ENCODE assay signal across 15 mouse cellular contexts in the genomic region with DNA sequence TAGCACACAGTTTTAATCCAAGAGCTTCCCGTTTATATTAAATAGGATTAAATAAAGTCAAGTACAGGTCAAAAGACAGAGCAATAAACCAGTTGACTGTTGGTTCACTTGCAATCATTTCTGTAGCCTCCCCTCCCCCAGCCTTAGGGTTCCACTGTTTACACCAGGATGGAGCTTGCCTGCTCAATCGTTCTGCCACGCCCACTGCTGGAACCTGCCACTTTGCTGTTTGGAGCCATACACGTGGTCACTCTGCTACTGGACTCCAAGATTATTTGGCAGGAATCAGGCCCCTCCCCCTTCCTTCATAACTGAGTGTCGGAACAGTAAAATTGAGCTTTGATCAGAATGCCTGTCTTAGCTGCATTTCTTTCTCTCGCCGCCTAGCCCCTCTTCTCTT. TPM values are rescaled to one million over a fixed set of nuclear protein-coding genes. Genes with fewer than 3 reads are reported as not detected.
DNase-seq lines count a peak whose midpoint lies in the region; ATAC-seq and TF ChIP-seq lines count a peak whose summit lies in the region.
"Not testable (repeated sequence)": the region's sequence is repeated elsewhere in the genome, so short reads cannot be mapped to it uniquely, and the experiment has no call there.
"Had no signal": no experiment of that assay in that cellular context is flagged by ENCODE, and none has a peak within 500 bp of the region (broad histone marks: within the 10 kb centered on the region; RNA-seq: fewer than 3 reads in every experiment).

No protein-coding gene starts in this region.

- not testable (repeated sequence) for H3K9me3 ChIP-seq in stomach, postnatal 0 days (ENCODE audit: control insufficient read depth, low read length)

- not testable (repeated sequence) for H3K36me3 ChIP-seq in liver, adult 2 months (ENCODE audit: control insufficient read depth, insufficient read depth, low read length); stomach, postnatal 0 days (ENCODE audit: control insufficient read depth, insufficient read depth, low read length)

- not testable (repeated sequence) for TF ChIP-seq POLR2A in liver, adult 2 months (IDR thresholded peaks at IDR 0.05; ENCODE audit: extremely low read depth, insufficient read depth, low read length)

- H3K27ac ChIP-seq in liver, adult 2 months (replicated peaks; ENCODE audit: insufficient read depth, low read depth, low read length); stomach, postnatal 0 days (replicated peaks): not testable (repeated sequence)

- H3K79me2 ChIP-seq in liver, adult 2 months (ENCODE audit: control insufficient read depth, insufficient read depth, low read length), result not testable (repeated sequence)

- 21% methylated on average over 7 of the region's 7 CpGs for WGBS in liver, adult 2 months
- 19% methylated on average over 5 of the region's 7 CpGs for WGBS in stomach, postnatal 0 days

- TF ChIP-seq EP300 in stomach, postnatal 0 days (optimal IDR thresholded peaks at IDR 0.05), result not testable (repeated sequence)

- not testable (repeated sequence) for TF ChIP-seq CTCF in liver, adult 2 months (IDR thresholded peaks at IDR 0.05; ENCODE audit: low read depth, low read length); stomach, postnatal 0 days (IDR thresholded peaks at IDR 0.05; ENCODE audit: low read depth)

- peak; percentile 10 for DNase-seq in adrenal gland, adult 2 months
- peak; percentile 85 for DNase-seq in heart, adult 11 months
- peak; percentile 19 to 30 for DNase-seq in kidney, adult 8-10 months
- DNase-seq in liver, adult 2 months (ENCODE audit: extremely low read depth, low read depth, low spot score), result peak; percentile 79
- DNase-seq in lung, postnatal 14 days, result peak; percentile 3
- DNase-seq in stomach, postnatal 0 days (ENCODE audit: low spot score), result peak; percentile 18

- not testable (repeated sequence) for ATAC-seq in stomach, postnatal 0 days (ENCODE audit: low FRiP score, low TSS enrichment)

- H3K4me2 ChIP-seq in stomach, postnatal 0 days (replicated peaks; ENCODE audit: low read depth), result not testable (repeated sequence)

- not testable (repeated sequence) for H3K27me3 ChIP-seq in liver, adult 2 months (ENCODE audit: control insufficient read depth, insufficient read depth, low read length); stomach, postnatal 0 days (ENCODE audit: control insufficient read depth, insufficient read depth, low read length)

- not testable (repeated sequence) for H3K9ac ChIP-seq in liver, adult 2 months (ENCODE audit: low read depth, low read length); stomach, postnatal 0 days (ENCODE audit: low read length)

- not testable (repeated sequence) for H3K4me1 ChIP-seq in liver, adult 2 months (ENCODE audit: control insufficient read depth, insufficient read depth, low read length); stomach, postnatal 0 days (replicated peaks; ENCODE audit: control insufficient read depth, insufficient read depth)

- H3K4me3 ChIP-seq in liver, adult 2 months (ENCODE audit: insufficient read depth, low read depth, low read length); stomach, postnatal 0 days (ENCODE audit: low read depth, low read length): not testable (repeated sequence)

RNA-seq across cellular contexts. Expression of a gene that starts 27.4 kb away (rescaled TPM):
- total RNA-seq in adrenal gland, adult 2 months (2021), result 10 to 100 TPM; 18.6 to 20.6 TPM
- polyA plus RNA-seq in adrenal gland, adult 2 months (2012; rRNA removed), result 7.3 and 9.5 TPM in 2 replicates
- 9.3 and 9.4 TPM in 2 replicates for total RNA-seq in liver, adult 2 months (2014; rRNA removed)
- polyA plus RNA-seq in liver, adult 2 months (2012; rRNA removed), result 2.6 and 3.6 TPM in 2 replicates
- 2.8 and 3.7 TPM in 2 replicates for polyA plus RNA-seq in stomach, postnatal 0 days (2015; fragmentation: Nextera tagmentation; extraction: Ambion mirVana)
- polyA plus RNA-seq: G1E had no signal

RNA-seq across cellular contexts. Expression of a gene that starts 53.0 kb away (rescaled TPM):
- 10 to 100 TPM; 30.7 to 36.2 TPM for total RNA-seq in adrenal gland, adult 2 months (2021)
- polyA plus RNA-seq in adrenal gland, adult 2 months (2012; rRNA removed), result 1.5 and 2.5 TPM in 2 replicates
- 369 and 383 TPM in 2 replicates for total RNA-seq in liver, adult 2 months (2014; rRNA removed)
- 56.4 and 58.9 TPM in 2 replicates for polyA plus RNA-seq in liver, adult 2 months (2012; rRNA removed)
- 11.0 and 11.8 TPM in 2 replicates for polyA plus RNA-seq in stomach, postnatal 0 days (2015; fragmentation: Nextera tagmentation; extraction: Ambion mirVana)
- polyA plus RNA-seq: G1E had no signal

RNA-seq across cellular contexts. Expression of a gene that starts 53.2 kb away (rescaled TPM):
- total RNA-seq in adrenal gland, adult 2 months (2021), result under 1 TPM; 0.29 to 0.62 TPM
- 0.03 TPM in 1 of 2 replicates, not detected in the other for polyA plus RNA-seq in adrenal gland, adult 2 months (2012; rRNA removed)
- total RNA-seq in liver, adult 2 months (2014; rRNA removed), result 2.8 and 4.1 TPM in 2 replicates
- 0.37 and 0.72 TPM in 2 replicates for polyA plus RNA-seq in liver, adult 2 months (2012; rRNA removed)
- polyA plus RNA-seq in stomach, postnatal 0 days (2015; fragmentation: Nextera tagmentation; extraction: Ambion mirVana), result not detected in 2 replicates
- total RNA-seq: gastrocnemius, adult 8-10 months had no signal
- polyA plus RNA-seq: brain, embryonic 14.5 days; cortical plate, adult 2 months; embryonic facial prominence, embryonic 12.5 days; forebrain, embryonic 11.5 days; forebrain, embryonic 15.5 days; G1E; heart, embryonic 10.5 days; hindbrain, embryonic 12.5 days had no signal

Comparison
In these comparisons a context has a peak if more than half of its experiments do, and no peak if none do; other contexts are left out.
1. DNase-seq: peak in every context shown above with its lines; median percentile 85 in heart, adult 11 months; 79 in liver, adult 2 months; 24 in kidney, adult 8-10 months; 18 in stomach, postnatal 0 days; 10 in adrenal gland, adult 2 months; 3 in lung, postnatal 14 days.